Mouse (Mus musculus): ENCODE measurements around the gene Mall.
A peak's percentile ranks its signal among the peaks of the same experiment; 100 is the strongest.

Gene Mall

GRCm38 (mm10) chr2:127729671-127730070 is at the start of gene Mall:
TSS of gene Mall (minus strand) at chr2:127729932.
- no peak for DNase-seq

- DNase-seq, result no peak
These were observed 48.7 kb upstream of the Mall start for GRCm38 (mm10) chr2:127778451-127778850.

- DNase-seq, result no peak
These were observed 45.3 kb upstream of the Mall start for GRCm38 (mm10) chr2:127775013-127775412.

- DNase-seq, result no peak
These were observed 44.8 kb upstream of the Mall start for GRCm38 (mm10) chr2:127774578-127774941.

GRCm38 (mm10) chr2:127773938-127774577 is 44.3 kb upstream of the Mall start:
- DNase-seq, result no peak

- DNase-seq, result no peak
These were observed 31.9 kb upstream of the Mall start for GRCm38 (mm10) chr2:127761587-127761986.

- DNase-seq, result no peak
These were observed 30.8 kb upstream of the Mall start for GRCm38 (mm10) chr2:127760429-127761000.

GRCm38 (mm10) chr2:127760014-127760413 is 30.3 kb upstream of the Mall start:
- no peak for DNase-seq

- DNase-seq, result no peak
These were observed 29.6 kb upstream of the Mall start for GRCm38 (mm10) chr2:127759157-127759880.

- no peak for DNase-seq
These were observed 27.4 kb upstream of the Mall start for GRCm38 (mm10) chr2:127757171-127757570.

- no peak for DNase-seq
These were observed 24.4 kb upstream of the Mall start for GRCm38 (mm10) chr2:127754113-127754512.

GRCm38 (mm10) chr2:127751849-127752610 is 22.3 kb upstream of the Mall start:
- no peak for DNase-seq

- DNase-seq, result no peak
These were observed 19.6 kb upstream of the Mall start for GRCm38 (mm10) chr2:127749376-127749775.

GRCm38 (mm10) chr2:127748316-127748715 is 18.6 kb upstream of the Mall start:
- no peak for DNase-seq

- no peak for DNase-seq
These were observed 12.9 kb upstream of the Mall start for GRCm38 (mm10) chr2:127742637-127743036.

- no peak for DNase-seq
These were observed 11.2 kb upstream of the Mall start for GRCm38 (mm10) chr2:127740756-127741519.

- no peak for DNase-seq
These were observed 8.2 kb upstream of the Mall start for GRCm38 (mm10) chr2:127737885-127738284.

GRCm38 (mm10) chr2:127736631-127737209 is 7.0 kb upstream of the Mall start:
- DNase-seq, result no peak

GRCm38 (mm10) chr2:127735512-127736145 is 5.9 kb upstream of the Mall start:
- peak; percentile 17 for DNase-seq

GRCm38 (mm10) chr2:127734889-127735288 is 5.2 kb upstream of the Mall start:
- no peak for DNase-seq

- no peak for DNase-seq
These were observed 717 bp upstream of the Mall start for GRCm38 (mm10) chr2:127730301-127730997.
